Mouse (Mus musculus): ENCODE measurements around the gene Ces2b. TPM values are rescaled to one million over a fixed set of nuclear protein-coding genes. Genes with fewer than 3 reads are reported as not detected.

Gene Ces2b
- total and polyA plus RNA-seq, 3 experiments: not detected

- TF ChIP-seq SIN3A (IDR thresholded peaks at IDR 0.05; ENCODE audit: low read length) (no peak), GABPA (IDR thresholded peaks at IDR 0.05; ENCODE audit: insufficient replicate concordance, low read depth, low read length) (no peak), E2F4 (IDR thresholded peaks at IDR 0.05; ENCODE audit: insufficient replicate concordance, low read depth, low read length) (no peak)
These were observed 4.5 kb upstream of the Ces2b start (continued) for GRCm38 (mm10) chr8:104826912-104827311.

GRCm38 (mm10) chr8:104828221-104828620, 3.2 kb upstream of the Ces2b start:
- H3K27ac ChIP-seq (ENCODE audit: insufficient read depth, low read depth): no peak overlapping the region
- no peak overlapping the region for H3K4me3 ChIP-seq (replicated peaks in 1 of 3; ENCODE audit: low read depth in 2 of 3, low read length in 2 of 3, poor library complexity in 1 of 3)
- dilution Hi-C loops (cut with MboI; ENCODE audit: extremely low pct_ligation_motif_present, extremely low pct_unique_long_range_greater_than_20kb, low sequenced_read_pairs): no loop called here
- DNase-seq (ENCODE audit: extremely low read depth): no peak
- H3K4me1 ChIP-seq (ENCODE audit: control insufficient read depth in 1 of 2, insufficient read depth in 2 of 2): no peaks in the 10 kb centered on the region
- H3K9ac ChIP-seq (ENCODE audit: insufficient read depth, low read depth): no peak overlapping the region
- H3K36me3 ChIP-seq (replicated peaks in 1 of 2; ENCODE audit: control insufficient read depth in 1 of 2, insufficient read depth in 1 of 2, low read length in 1 of 2): no peaks in the 10 kb centered on the region
- no peak overlapping the region for H3K4me2 ChIP-seq (ENCODE audit: insufficient read depth, low read depth, poor library complexity, severe bottlenecking)
- H3K9me3 ChIP-seq (replicated peaks; ENCODE audit: low read length): no peaks in the 10 kb centered on the region
- no peak for TF ChIP-seq MYC (IDR thresholded peaks at IDR 0.05; ENCODE audit: low read depth, low read length)
- TF ChIP-seq UBTF (IDR thresholded peaks at IDR 0.05; ENCODE audit: low read depth, low read length): no peak
- TF ChIP-seq NELFE (IDR thresholded peaks at IDR 0.05; ENCODE audit: low read depth, low read length): no peak
- no peak for TF ChIP-seq MXI1 (IDR thresholded peaks at IDR 0.05; ENCODE audit: low read depth, low read length)
- no peak for TF ChIP-seq ZMIZ1 (IDR thresholded peaks at IDR 0.05; ENCODE audit: low read depth, low read length)
- no peak for TF ChIP-seq GABPA (IDR thresholded peaks at IDR 0.05; ENCODE audit: insufficient replicate concordance, low read depth, low read length)
- no peak for TF ChIP-seq SMC3 (IDR thresholded peaks at IDR 0.05; ENCODE audit: low read depth, low read length)
- no peak for TF ChIP-seq CTCF (conservative IDR thresholded peaks at IDR 0.05 in 1 of 2, IDR thresholded peaks at IDR 0.05 in 1 of 2; ENCODE audit: low read depth in 2 of 2, low read length in 2 of 2)
- TF ChIP-seq E2F4 (IDR thresholded peaks at IDR 0.05; ENCODE audit: insufficient replicate concordance, low read depth, low read length): no peak
- no peak for TF ChIP-seq CHD2 (IDR thresholded peaks at IDR 0.05; ENCODE audit: low read length)
- TF ChIP-seq JUND (conservative IDR thresholded peaks at IDR 0.05; ENCODE audit: low read depth, low read length): no peak
- TF ChIP-seq RCOR1 (conservative IDR thresholded peaks at IDR 0.05; ENCODE audit: low read depth, low read length): no peak
- TF ChIP-seq TCF12 (IDR thresholded peaks at IDR 0.05; ENCODE audit: low read depth, low read length): no peak
- no peak for TF ChIP-seq EP300 (IDR thresholded peaks at IDR 0.05; ENCODE audit: low read length)
- TF ChIP-seq MEF2A (IDR thresholded peaks at IDR 0.05; ENCODE audit: borderline replicate concordance, low read depth, low read length): no peak
- no peak for TF ChIP-seq SIN3A (IDR thresholded peaks at IDR 0.05; ENCODE audit: low read length)
- no peak for TF ChIP-seq KAT2A (IDR thresholded peaks at IDR 0.05; ENCODE audit: insufficient replicate concordance, low read length)
- TF ChIP-seq ZKSCAN1 (IDR thresholded peaks at IDR 0.05; ENCODE audit: borderline replicate concordance, low read depth, low read length): no peak
- no peak for TF ChIP-seq USF1 (IDR thresholded peaks at IDR 0.05; ENCODE audit: low read depth, low read length)
- H3K79me2 ChIP-seq (replicated peaks; ENCODE audit: control insufficient read depth, extremely low read depth, insufficient read depth, poor library complexity, severe bottlenecking): no peaks in the 10 kb centered on the region
- H3K27me3 ChIP-seq (replicated peaks): no peaks in the 10 kb centered on the region
- in situ Hi-C loops (cut with MboI; ENCODE audit: low pct_ligation_motif_present, low pct_unique_long_range_greater_than_20kb, low sequenced_read_pairs): loop anchor here (5.0 kb wide), 1 partner anchor 74 kb away; no protein-coding TSS in a partner anchor
